Mouse (Mus musculus) lung, embryonic 16.5 days (tissue): ENCODE results near the gene Hspa12a. TPM values are rescaled to one million over a fixed set of nuclear protein-coding genes. Genes with fewer than 3 reads are reported as not detected.

Source experiments
- ATAC-seq: fragments of 200-750 bp; cut with Nextera tagmentation; 2 replicates; pipeline ENCODE4 v1.8.0; 2017; ENCODE audit warnings: low read depth, mild to moderate bottlenecking, moderate library complexity
- H3K27ac ChIP-seq: fragments of 300-500 bp; sonication (generic); 2 replicates; pipeline ENCODE4 v1.5.1; 2014; ENCODE audit warnings: mild to moderate bottlenecking, control low read depth, low read length
- H3K27me3 ChIP-seq: fragments of 300-500 bp; sonication (generic); 2 replicates; pipeline ENCODE4 v1.6.1; 2014; ENCODE audit warnings: low read depth, low read length, mixed read lengths; ENCODE audit not compliant: control insufficient read depth, insufficient read depth
- H3K36me3 ChIP-seq: fragments of 300-500 bp; sonication (generic); 2 replicates; pipeline ENCODE4 v1.6.1; 2014; ENCODE audit warnings: low read length; ENCODE audit not compliant: control insufficient read depth, insufficient read depth
- H3K4me1 ChIP-seq: fragments of 300-500 bp; sonication (generic); replicated peaks from 2 replicates; pipeline ENCODE4 v1.6.1; 2014; ENCODE audit warnings: low read length, mixed read lengths; ENCODE audit not compliant: control insufficient read depth, insufficient read depth
- H3K4me2 ChIP-seq: fragments of 300-500 bp; sonication (generic); 2 replicates; pipeline ENCODE4 v1.6.1; 2014; ENCODE audit warnings: low read depth, low read length, control low read depth
- H3K4me3 ChIP-seq: fragments of 300-500 bp; sonication (generic); 2 replicates; pipeline ENCODE4 v1.5.1; 2014; ENCODE audit warnings: mild to moderate bottlenecking, low read length, control low read depth
- H3K9ac ChIP-seq: fragments of 300-500 bp; sonication (generic); 2 replicates; pipeline ENCODE4 v1.6.1; 2014; ENCODE audit warnings: low read length, control low read depth
- H3K9me3 ChIP-seq: fragments of 300-500 bp; sonication (generic); 2 replicates; pipeline ENCODE4 v1.6.1; 2016; ENCODE audit warnings: low read length; ENCODE audit not compliant: control insufficient read depth
- WGBS: fragments of 180-500 bp; shearing (Covaris S2); extraction: QIAGEN DNeasy Blood & Tissue Kit; methylation state at CpG from one replicate; pipeline ENCODE4 v1.1.7; 2014; 5-methylcytosine and 5-hydroxymethylcytosine counted together
- polyA plus RNA-seq: library from polyadenylated mRNA; unstranded; fragments of >200 nt; fragmentation: Nextera tagmentation; extraction: Ambion mirVana; gene quantifications from 2 replicates; pipeline ENCODE4 v1.2.1, GENCODE M21; 2015

Hspa12a gene
- polyA plus RNA-seq, 1 experiment from 2014 or later: 5.5 TPM

DNA sequence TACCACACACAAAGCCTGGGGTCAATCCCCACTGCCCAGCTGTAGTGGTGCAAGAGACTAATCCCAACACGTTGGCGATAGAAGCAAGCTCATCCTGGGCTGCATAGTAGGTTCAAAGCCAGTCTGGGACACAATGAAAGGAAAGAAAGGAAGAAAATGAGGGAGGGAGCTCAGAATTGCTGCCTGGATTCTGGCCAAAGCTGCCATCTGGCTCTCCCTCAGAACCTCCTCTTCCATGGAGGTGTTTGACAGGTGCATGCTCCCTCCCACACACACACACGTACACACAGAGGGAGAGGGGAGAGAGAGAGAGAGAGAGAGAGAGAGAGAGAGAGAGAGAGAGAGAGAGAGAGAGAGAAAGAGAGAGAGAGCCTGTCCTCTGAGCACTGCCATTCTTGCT lies 47.2 kb downstream of the Hspa12a start:
- Histone ChIP-seq H3K4me2 (no peak overlapping the region), H3K27ac (no peak overlapping the region), H3K27me3 (no peaks in the 10 kb centered on the region), H3K9ac (no peak overlapping the region), H3K9me3 (no peaks in the 10 kb centered on the region), H3K4me3 (no peak overlapping the region), H3K4me1 (no peaks in the 10 kb centered on the region), H3K36me3 (no peaks in the 10 kb centered on the region)
- no peak for ATAC-seq
- 85% methylated on average over 2 of the region's 3 CpGs for WGBS

- Histone ChIP-seq H3K4me1 (no peaks in the 10 kb centered on the region), H3K4me3 (no peak overlapping the region), H3K36me3 (no peaks in the 10 kb centered on the region), H3K9ac (no peak overlapping the region), H3K4me2 (no peak overlapping the region), H3K27me3 (no peaks in the 10 kb centered on the region), H3K27ac (no peak overlapping the region), H3K9me3 (no peaks in the 10 kb centered on the region)
- 66% methylated on average over 8 of the region's 8 CpGs for WGBS
- ATAC-seq: no peak
Observed at GRCm38 (mm10) chr19:58889306-58890038, 54.0 kb downstream of the Hspa12a start.

- Histone ChIP-seq H3K27ac (no peak overlapping the region), H3K9ac (no peak overlapping the region), H3K27me3 (no peaks in the 10 kb centered on the region), H3K4me3 (no peak overlapping the region), H3K36me3 (no peaks in the 10 kb centered on the region), H3K9me3 (no peaks in the 10 kb centered on the region), H3K4me1 (no peaks in the 10 kb centered on the region), H3K4me2 (no peak overlapping the region)
- ATAC-seq: no peak
- WGBS: 61% methylated on average over 7 of the region's 7 CpGs
Observed at GRCm38 (mm10) chr19:58886467-58886866, 57.0 kb downstream of the Hspa12a start.

- Histone ChIP-seq H3K36me3 (no peaks in the 10 kb centered on the region), H3K27ac (no peak overlapping the region), H3K9ac (no peak overlapping the region), H3K4me1 (peaks cover 4% of the 10 kb centered on the region), H3K27me3 (no peaks in the 10 kb centered on the region), H3K9me3 (no peaks in the 10 kb centered on the region), H3K4me3 (no peak overlapping the region), H3K4me2 (no peak overlapping the region)
- no peak for ATAC-seq
- WGBS: 71% methylated on average over 3 of the region's 3 CpGs
Observed at GRCm38 (mm10) chr19:58883451-58883850, 60.0 kb downstream of the Hspa12a start.

- Histone ChIP-seq H3K4me3 (no peak overlapping the region), H3K9me3 (no peaks in the 10 kb centered on the region), H3K4me2 (no peak overlapping the region), H3K27me3 (no peaks in the 10 kb centered on the region), H3K36me3 (no peaks in the 10 kb centered on the region), H3K9ac (no peak overlapping the region), H3K27ac (no peak overlapping the region), H3K4me1 (peaks cover 7% of the 10 kb centered on the region)
- ATAC-seq: no peak
- 75% methylated on average over 4 of the region's 4 CpGs for WGBS
Observed at GRCm38 (mm10) chr19:58882336-58882735, 61.1 kb downstream of the Hspa12a start.

DNA sequence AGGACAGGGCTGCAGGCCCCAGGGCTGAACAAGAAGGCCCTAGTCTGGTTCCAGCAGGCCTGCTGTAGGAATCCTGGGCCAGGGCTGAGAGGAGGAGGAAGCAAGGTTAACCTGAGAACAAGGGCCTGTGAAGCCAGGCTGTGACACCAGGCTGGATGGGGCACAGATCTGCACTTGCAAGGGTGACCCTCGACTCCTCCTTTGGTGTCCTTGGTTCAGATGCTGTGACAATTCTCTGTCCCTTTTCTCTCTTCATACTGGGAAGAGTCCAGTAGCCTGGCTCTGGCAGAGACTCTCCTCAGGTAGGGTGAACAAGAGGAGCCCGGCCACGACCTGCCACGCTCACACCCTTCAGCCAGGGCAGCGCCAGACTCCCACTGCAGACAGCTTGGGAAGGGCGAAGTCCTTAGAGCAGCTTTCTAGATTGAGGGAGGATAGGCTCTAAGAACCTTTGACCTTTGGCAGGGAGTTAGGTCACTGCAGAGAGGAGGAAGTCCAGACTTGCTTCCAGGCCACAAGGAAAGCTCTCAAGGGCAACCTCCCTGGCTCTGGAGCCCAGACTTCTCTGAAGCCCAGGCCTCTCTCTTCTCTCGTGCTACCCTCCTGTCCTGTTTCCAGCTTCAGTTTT lies 64.0 kb downstream of the Hspa12a start:
- ATAC-seq: no peak
- H3K4me2 ChIP-seq: no peak overlapping the region
- no peaks in the 10 kb centered on the region for H3K27me3 ChIP-seq
- H3K4me3 ChIP-seq: no peak overlapping the region
- no peaks in the 10 kb centered on the region for H3K36me3 ChIP-seq
- 81% methylated on average over 7 of the region's 7 CpGs for WGBS
- H3K9me3 ChIP-seq: no peaks in the 10 kb centered on the region
- H3K9ac ChIP-seq: no peak overlapping the region
- H3K4me1 ChIP-seq: peaks cover 7% of the 10 kb centered on the region
- H3K27ac ChIP-seq: no peak overlapping the region

DNA sequence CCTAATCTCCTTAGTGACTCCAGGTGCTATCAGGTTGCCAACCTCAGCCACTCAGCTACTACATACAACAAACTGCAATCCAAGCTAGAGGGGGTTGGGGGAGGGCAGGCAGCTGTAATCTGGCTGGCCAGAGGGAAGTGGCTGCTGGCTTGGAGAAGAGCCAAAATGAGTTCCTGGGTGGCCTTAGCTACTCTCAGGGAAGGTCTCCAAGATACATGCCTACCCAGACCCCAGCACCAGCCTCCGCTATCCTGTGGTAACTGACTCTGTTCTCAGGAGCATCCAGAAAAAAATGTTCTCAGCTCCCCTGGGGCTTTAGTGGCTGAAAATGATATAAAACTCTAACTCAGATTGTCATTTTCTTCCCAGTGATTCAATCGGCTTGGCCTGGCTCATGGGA lies 64.9 kb downstream of the Hspa12a start:
- Histone ChIP-seq H3K36me3 (no peaks in the 10 kb centered on the region), H3K27me3 (no peaks in the 10 kb centered on the region), H3K4me3 (no peak overlapping the region), H3K9ac (no peak overlapping the region), H3K4me1 (peaks cover 7% of the 10 kb centered on the region), H3K27ac (no peak overlapping the region), H3K9me3 (no peaks in the 10 kb centered on the region), H3K4me2 (no peak overlapping the region)
- ATAC-seq: peak; percentile 56; the same call in 1 of the 2 replicates
- 45% methylated on average over 2 of the region's 2 CpGs for WGBS

- Histone ChIP-seq H3K27ac (no peak overlapping the region), H3K9ac (no peak overlapping the region), H3K4me1 (peaks cover 4% of the 10 kb centered on the region), H3K27me3 (no peaks in the 10 kb centered on the region), H3K4me2 (no peak overlapping the region), H3K36me3 (no peaks in the 10 kb centered on the region), H3K9me3 (no peaks in the 10 kb centered on the region), H3K4me3 (no peak overlapping the region)
- 50% methylated on average over 3 of the region's 3 CpGs for WGBS
- ATAC-seq: no peak
Observed at GRCm38 (mm10) chr19:58873536-58873935, 69.9 kb downstream of the Hspa12a start.

DNA sequence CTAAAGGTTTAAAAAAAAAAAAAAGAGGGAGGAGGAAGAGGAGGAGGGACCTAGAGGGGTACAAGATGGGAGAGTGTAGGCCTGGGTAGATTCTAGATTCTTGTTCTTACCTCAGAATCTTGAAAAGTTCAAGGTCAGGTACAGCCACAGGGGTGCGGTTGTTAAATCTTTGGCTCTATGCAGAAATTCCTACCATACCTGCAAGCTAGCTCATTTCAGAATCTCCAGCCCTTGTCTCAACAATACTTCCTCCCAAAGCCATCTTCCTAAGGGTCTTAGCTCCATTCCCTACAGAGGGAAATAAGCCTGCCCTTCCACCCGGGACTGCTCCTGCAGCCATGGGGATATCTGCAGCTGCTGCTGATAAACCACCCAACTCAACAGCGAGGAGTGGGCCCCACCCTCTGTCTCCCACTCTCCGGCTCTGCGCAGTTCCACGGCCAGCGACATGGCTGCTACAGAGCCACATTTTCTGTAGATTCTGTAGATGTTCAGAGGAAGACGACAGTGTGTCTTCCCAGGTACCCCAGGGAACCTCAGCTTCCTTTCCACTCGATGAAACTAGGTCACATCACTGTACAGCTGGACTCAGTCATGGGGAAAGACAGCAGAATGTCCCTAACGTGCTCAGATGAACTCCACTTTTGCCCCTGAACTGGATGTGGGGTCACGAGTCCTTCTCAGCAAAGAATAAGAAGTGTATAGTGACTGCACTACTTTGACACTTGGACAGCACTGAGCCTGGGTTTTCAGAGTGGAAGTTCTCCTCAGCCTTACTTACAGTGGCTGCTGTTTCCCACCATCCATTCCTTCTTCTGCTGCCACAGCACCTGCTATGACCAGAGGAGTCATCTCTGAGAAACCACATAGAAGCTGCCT lies 70.8 kb downstream of the Hspa12a start:
- H3K9me3 ChIP-seq: no peaks in the 10 kb centered on the region
- H3K9ac ChIP-seq: no peak overlapping the region
- 56% methylated on average over 11 of the region's 11 CpGs for WGBS
- H3K4me2 ChIP-seq: no peak overlapping the region
- H3K27ac ChIP-seq: no peak overlapping the region
- no peaks in the 10 kb centered on the region for H3K27me3 ChIP-seq
- ATAC-seq: no peak
- no peaks in the 10 kb centered on the region for H3K4me1 ChIP-seq
- H3K4me3 ChIP-seq: no peak overlapping the region
- no peaks in the 10 kb centered on the region for H3K36me3 ChIP-seq
